Mouse (Mus musculus) spleen, postnatal 10 days (tissue): ENCODE measurements around the gene Slc22a2.
"Not testable (repeated sequence)": the region's sequence is repeated elsewhere in the genome, so short reads cannot be mapped to it uniquely, and the experiment has no call there.

Experiments
- DNase-seq, 2 experiments: peaks; one replicate each; pipeline ENCODE4 v3.0.0; 2021 to 2022; ENCODE audit warnings: low spot score in 2 of 2

The Slc22a2 gene

DNA sequence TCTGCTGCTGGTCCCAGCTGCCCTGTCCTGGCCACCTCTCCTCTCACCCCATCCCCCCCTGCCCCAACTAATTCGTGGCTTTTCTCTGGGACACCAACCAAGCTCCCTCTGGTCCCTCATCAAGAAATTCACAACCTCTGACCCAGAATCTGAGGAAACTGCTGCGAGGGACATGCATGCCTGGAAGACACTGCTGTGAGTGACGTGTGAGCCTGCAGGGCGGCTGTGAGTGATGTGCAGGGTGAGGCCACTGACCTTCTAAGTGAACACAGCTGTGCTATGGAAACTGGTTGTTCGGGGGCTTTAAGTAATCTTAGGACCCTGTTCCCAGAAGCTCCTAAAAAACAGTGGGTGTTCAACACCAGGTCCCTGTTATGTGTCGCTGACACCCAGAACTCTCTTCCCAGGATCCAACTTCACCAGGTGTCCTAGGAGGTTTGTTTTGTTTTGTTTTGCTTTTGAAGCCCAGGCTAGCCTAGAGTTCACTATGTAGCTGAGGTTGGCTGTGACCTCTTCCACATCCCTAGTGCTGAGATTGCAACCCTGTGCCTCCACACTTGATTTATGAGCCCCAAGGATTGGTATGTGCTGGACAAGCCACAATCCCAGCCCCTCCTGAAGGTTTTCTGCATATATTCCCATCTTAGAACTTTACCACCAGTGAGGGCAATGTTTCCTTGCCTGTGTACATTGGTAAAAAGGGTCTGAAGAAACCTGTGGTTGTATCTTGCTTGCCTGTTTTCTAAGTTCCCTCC is 47.2 kb downstream of the Slc22a2 start:
- DNase-seq: no peak

DNA sequence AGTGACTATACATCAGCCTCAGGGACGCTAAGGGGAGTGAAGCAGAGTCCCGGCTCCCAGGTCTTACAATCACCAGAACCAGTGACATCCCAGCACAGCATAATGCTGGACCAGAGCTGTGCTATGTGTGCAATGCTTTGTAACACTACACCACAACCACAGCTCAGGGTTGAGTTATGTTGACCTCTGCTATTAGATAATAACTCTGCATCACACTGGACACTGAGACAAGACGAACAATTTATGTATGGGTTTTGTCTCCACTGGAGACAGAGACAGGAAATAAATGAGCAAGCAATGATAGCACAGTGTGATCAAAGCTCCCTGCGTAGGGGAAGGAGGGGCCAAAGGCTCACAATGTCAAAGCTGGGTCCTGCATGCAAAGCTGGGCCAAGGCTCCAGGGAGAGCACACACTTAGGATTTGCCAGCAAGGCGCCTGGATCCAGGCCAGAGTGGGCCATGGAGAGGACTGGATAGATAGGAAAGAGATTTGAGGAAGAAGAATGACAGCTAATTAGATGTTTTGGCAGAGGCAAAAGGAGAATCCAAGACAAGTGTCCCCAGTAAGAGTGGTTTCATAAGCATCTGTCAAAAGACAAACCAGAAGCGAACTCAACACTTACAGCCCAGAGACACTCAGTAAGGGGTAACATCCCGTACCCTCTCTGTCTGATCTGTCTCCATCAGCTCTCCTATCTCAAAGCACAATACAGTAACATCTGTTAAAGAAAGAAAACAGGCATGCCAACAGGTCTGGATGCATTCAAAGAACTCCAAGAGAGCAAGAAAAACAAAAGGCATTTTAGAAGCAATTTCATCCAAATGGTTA is 48.1 kb downstream of the Slc22a2 start:
- no peak for DNase-seq

DNA sequence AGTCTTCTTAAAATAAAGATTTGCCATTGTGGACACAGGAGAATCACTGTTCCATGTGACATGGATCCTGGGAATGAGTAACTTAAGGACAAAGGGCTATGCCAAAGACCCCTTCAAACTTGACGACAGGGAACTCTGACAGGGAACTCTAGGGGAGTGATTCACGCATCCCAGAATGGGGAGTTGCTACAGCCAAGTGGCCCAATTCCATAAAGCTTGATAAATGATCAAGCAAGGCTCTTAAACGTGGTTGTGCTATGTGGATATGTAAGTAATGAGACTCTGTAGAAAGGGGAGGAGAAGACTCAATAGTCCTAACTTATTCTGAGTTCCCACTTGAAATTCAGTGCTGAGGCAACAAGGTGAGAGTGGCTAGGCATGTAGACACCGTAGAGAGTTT is 50.9 kb downstream of the Slc22a2 start:
- DNase-seq: no peak

DNA sequence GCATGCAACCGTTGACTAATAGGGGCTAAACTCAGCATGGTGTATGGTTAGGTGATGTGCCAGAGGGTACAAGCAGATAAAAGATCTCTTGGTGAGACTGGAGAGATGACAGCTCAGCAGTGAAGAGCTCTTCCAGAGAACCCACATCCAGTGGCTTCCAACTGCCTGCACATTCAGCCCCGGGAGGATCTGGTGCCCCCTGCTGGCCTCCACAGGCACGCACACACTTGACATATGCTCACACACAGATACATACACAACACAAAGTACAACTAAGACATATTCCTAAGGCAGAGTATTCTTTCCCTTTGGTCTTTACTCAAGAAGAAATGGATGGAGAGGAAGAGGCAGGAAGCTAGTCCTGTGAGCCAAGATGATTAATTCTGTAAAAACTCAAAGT is 55.7 kb downstream of the Slc22a2 start:
- no peak for DNase-seq

DNA sequence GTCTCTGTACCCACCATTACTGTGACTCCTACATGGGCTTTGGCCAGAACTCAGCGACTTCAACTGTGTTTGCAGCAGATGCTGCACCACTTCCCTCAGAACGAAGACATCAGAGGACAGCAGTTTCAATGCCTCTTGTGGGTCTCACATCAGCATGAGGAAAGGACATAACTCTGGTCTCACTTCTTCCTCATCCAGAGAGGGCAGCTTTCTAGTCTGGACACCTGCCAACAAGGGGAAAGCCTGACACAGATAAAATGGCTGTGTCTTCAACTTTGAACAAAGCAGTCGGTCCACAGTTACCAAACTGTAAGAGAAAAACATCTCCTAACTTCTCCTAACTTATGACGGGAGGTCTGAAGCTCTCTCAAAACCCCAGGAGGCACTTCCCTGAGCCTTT is 57.2 kb downstream of the Slc22a2 start:
- no peak for DNase-seq

DNA sequence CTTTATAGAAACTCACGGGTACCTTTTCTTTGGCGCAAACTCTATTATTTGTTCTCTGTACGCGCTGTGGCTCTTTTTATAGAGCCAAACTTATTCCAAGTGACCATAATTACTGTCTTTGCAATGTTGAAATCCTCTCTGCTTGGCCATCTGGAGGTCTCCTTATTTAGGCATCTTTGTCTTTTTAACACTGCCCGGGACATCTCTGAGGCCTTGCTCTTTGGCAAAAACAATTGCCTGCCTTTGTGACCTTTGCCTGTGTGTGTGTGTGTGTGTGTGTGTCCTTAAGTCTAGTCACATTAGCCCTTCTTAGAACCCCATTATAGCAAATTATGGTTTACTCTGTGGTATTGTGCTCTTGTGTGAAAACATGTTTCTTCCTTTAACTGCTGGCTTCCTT is 61.5 kb downstream of the Slc22a2 start:
- DNase-seq: no peak

DNA sequence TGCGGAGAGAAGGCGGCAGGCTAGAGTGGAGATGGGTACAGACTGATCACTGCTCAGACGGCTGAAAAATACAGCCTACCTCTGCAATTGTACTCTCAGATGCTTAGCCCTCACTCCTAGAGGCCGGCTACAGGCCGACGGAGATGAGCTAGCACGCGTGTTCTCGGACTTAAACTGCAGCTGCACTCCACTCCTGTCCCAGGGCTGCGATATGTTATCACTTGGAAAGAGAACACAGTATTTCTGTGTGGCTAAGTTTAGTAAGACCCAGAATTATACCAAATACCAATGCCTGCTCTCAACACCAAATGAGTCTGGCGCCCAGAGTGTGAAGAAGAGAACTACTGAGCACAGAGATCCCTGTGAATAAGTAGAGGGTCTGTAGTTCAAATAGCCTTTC is 68.7 kb downstream of the Slc22a2 start:
- DNase-seq: no peak

DNA sequence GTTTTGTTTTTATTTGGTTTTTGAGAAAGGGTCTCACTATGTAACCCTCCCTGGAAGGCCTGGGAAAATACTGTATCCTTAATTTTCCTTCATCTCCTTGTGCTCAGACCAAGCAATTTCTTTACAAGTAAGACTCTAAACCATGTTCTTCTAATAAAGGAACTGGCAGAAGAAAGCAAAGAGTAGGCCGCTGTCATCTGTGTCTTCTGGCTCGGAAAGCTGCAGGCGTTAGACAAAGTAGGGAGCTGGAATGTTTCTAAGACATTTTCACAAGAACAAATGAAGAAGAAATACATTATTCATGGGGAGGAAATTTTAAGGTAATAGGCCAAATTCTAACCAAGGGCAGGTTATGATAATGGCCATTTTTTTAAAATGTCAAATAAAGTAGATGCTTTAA is 70.1 kb downstream of the Slc22a2 start:
- DNase-seq: no peak

DNA sequence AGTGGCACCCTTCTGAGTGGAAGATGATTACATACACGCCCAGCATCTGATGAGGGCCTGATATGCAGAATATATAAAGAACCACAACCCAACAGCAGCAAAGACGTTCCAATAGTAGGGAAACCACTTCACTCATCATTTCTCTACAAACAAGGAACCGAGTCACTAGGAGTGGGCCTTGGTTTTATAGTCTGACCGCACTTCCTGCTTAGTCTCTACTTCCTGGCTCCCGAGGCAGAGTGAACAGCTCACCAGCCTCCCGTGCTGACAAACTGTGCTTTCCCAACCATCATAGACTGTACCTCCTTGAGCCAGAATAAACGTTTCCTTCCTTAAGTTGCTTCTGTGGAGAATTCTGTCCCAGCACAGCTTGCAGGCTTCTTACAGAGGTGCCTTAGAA is 71.9 kb downstream of the Slc22a2 start:
- no peak for DNase-seq

DNA sequence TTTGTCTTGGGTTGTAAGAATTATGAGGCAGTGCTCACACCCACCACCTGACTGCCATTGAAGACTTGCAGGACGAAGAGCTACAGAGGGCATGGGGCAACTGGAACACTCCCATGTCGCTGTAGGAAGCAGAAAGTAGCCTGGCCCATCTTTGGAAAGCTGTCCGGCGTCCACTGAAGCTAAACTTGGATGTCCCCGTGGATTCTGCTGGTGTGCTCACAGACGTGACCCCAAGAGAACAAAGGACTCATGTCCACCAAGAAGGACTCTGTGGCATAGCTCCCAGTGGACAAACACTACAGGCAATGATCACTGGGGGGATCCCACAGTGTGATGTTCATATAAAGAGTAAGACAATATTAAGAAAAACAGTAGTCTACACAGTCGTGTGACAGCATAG is 74.9 kb downstream of the Slc22a2 start:
- no peak for DNase-seq

DNA sequence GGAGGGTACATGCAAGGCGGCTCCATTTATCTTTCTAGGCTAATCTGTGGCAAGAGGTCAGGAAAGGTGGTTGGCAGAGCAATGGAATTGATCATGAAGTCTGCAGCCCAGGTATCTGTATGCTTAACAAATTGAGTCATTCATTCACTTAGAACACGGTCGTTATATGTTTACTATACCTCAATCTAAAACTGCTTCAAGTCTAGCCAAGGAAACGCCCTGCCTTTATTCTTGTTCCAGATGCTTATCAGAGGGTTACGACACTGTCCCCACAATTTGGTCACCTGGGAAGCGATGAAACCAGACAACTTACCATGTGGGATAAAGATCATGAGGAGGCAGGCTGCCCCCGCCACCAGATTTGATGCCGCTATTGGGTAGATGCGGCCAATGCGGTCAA is 75.3 kb downstream of the Slc22a2 start:
- no peak for DNase-seq

DNA sequence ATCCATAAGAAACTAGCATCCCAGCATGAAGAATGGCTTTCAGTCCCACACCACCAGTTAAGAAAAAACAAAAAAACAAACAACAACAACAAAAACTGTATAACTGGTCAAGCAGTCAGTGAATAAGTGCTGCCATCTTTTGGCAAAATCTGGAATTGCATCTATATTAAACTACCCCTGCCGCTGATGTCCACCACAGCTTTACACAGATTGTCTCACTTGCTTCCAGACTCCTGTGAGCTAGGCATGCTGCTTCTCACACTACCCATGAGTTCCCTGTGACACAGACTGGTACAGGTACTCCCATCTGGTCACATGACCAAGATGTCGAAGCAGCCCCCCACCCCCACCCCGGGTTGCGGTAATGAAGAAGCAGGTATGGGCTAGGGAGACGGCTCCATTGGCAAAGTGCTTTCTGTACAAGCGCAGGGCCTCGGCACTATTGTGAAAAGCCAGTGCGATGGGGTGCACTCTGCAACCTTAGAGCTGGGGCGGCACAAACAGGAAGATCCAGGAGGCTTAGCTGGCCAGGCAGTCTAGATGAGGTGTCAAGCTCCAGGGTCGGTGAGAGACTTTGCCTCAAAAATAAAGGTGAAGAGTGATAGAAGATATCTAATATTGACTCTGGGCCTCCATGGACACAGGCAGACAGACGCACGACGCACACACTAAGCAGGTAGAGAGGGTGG is 76.8 kb downstream of the Slc22a2 start:
- DNase-seq: no peak

DNA sequence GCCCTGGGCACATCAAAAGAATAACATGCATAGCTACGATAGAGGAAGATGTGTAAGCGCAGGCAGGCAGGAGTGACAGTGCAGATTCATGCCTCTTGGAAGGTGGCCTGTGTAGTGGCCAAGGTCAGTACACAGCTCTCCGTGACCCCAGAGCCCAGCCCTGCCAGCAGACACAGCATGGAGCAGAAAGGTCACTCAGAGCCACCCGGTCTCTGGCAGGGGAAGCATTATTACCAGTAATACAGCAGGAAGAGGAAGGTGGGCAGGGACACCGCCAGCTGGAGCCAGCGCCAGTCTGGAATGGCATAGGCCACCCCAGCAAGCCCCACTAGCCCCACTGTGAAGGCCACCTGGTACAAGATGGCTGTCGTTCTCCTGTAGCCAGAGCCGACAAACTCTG is 80.2 kb downstream of the Slc22a2 start:
- DNase-seq: no peak

DNA sequence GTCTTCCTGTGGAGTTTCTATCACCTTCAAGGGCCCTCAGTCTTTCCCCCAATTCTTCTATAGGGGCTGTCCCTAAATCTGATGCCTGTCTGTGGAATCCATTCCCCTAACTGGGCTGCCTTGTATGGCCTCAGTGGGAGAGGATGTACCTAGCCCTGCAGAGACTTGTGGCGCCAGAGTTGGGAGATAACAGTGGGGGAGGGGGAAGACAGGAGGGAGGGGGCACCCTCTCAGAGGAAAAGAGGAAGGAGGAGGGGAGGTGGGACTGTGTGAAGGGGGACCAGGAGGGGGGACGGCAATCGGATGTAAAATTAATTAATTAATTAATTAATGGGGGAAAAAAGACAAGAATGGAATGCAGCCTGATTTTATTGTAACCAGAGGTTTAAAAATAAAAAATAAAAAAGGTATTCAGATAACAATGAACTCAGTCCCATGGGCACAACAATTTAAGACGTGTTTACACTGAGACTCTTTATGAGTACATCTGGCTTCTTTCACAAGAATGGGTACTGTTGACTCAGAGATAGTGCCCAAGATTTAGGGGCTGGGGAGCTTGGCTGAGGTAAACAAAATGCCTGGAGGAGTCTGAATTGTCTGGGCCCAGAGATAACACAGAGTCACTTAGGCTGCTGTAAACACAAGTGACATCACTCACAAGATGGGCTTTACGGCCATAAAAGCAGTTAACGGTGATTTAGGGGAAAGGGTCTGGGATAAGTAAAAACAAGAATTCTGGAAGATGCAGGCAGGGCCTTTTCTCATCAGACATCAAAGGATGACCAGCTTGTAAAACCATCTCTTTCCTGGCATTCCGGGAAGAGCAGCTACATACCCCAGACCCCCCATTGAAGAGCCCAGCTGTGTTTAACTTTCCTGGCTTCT is 84.8 kb downstream of the Slc22a2 start:
- no peak for DNase-seq

DNA sequence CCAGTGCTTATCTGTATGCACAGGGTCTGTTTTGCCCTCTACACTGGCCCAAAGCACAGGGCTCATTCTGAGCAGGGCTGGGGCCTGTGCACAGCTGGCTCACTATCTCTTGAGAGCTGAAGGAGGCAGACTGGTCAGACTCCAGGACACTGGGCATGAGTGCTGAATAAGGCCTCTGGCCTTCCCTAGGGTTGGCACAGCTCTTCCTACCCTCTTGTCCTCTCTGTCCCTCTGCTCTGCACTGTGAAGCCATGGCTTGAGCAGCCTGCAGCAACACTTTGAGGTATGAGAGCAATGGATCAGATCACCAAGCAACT is 85.4 kb downstream of the Slc22a2 start:
- DNase-seq: no peak

DNA sequence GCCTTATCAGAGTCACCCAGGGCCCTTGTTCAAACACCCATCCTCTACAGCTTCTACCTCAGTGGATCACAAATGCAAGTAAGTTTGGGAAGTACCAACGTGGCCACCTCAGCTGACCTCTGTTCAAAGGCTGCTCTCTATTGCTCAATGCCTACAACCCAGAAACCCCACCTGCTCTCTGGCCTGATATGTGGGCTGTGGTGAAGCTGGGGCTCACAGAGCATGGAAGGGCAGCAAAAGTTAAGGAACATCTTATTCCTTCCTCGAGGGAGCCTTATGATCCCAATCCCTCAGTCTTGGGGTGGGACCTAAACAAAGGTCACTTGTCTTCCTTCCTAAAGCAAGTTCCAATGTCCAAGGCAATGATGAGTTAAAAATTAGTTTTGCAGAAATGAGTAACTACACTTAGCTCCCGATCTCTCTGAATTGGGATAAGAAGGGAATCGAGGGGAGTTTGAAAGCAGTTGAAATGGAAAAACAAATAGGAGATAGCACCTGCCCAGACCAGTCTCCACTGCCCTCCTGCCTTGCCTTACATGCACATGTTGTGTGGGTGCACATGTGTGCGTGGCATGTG is 87.2 kb downstream of the Slc22a2 start:
- no peak for DNase-seq

DNA sequence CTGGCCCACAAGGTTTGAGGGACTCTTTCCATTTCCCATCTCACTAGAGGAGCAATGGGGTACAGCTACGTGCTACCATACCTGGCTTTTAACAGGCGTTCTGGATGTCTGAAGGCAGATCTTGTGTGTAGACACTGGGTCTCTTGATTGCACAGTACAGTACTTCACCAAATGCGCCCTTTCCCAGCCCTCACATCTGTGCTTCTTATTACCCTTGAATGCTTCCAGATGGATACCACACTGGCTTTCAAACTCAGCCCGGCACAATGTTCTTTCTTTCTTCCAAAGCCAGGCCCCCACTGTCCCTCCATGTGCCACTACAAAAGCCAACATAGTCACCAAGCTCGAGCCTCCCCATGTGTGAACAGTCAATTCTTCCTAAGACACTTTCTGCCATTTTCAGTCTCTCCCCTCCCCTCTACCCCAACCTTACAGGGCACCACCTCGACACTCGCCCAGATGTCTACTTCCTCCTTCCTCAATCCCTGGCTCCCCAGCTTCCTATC is 88.4 kb downstream of the Slc22a2 start:
- DNase-seq: no peak

DNA sequence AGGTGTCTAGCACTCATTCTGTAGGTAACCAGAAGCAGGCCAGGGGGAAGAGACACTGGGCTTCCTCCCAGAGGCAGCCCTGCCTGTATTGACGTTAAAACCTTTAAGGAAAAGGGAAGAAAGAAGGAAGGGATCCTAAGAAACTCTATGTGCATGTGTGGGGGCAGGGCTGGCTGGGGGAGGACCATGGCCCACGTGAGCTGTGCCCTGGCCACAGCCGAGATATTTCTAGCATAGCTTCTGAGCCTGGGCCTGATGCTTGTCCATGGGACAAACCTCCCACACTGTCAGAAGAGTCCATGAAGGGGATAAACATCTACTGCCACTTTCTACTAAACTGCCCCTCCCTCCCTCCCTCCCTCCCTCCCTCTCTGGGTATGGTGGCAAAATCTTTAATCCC is 89.9 kb downstream of the Slc22a2 start:
- no peak for DNase-seq

DNA sequence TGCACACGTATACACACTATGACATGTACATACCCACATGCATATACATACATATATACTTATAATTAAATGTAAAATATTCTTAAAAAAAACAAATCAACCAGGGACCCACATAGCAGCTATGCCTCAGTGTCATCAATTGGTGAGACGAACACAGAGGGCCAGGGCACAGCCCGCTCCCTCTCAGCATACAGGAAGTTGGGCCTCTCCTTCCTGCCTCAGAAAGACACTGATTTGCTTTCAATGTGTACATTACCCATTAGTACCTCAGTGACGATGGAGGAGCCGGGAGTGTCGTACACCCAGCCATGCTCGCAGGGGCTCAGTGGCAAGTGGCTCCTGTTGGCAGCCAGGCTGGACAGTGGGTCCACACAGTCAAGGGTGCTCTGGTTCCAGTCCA is 91.0 kb downstream of the Slc22a2 start:
- DNase-seq: not testable (repeated sequence)

DNA sequence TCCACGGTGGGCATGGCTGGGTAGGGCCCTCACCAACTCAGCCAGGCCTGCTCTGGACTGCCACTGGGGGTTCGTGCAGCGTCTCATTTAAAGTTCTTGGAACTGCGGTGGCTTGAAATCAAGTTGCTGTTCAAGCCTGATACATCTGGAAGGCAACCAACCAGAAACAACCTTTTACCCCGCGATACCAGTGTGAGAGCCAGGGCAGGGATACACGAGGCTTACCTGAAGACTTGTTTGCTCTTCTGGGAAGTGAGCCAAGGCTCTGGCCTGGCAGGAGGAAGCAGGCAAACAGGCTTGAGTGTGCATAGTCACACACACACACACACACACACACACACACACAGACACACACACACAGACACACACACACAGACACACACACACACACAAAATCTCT is 91.7 kb downstream of the Slc22a2 start, which contains the start of gene Slc22a1:
Gene Slc22a1 (minus strand): TSS at position 184 of the 400 bp plus-strand sequence.
- no peak for DNase-seq

DNA sequence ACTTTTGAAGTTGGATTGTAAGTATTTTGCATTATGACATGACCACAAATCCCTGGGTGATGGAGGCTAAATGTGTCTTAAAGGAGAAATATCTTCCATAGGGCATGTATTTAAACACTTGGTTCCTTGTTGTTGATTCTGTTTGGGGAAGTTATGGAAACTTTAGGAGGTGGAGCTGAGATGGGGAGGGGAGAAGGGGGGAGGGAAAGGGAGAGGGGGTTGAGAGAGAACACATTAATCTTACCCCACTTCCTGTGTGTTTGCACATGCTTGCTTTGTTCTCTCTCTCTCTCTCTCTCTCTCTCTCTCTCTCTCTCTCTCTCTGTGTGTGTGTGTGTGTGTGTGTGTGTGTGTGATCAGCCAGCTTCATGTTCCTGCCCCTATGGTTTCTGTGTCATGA is 93.2 kb downstream of the Slc22a2 start:
- DNase-seq: no peak
